Mouse (Mus musculus) hindbrain, embryonic 13.5 days (tissue): ENCODE data around the gene Doc2a. TPM values are rescaled to one million over a fixed set of nuclear protein-coding genes. Genes with fewer than 3 reads are reported as not detected.
"Not testable (repeated sequence)": the region's sequence is repeated elsewhere in the genome, so short reads cannot be mapped to it uniquely, and the experiment has no call there.

Experiments
- ATAC-seq: fragments of 200-750 bp; cut with Nextera tagmentation; 2 replicates; pipeline ENCODE4 v1.8.0; 2017; ENCODE audit warnings: moderate TSS enrichment; ENCODE audit not compliant: low FRiP score
- H3K27ac ChIP-seq: fragments of 300-500 bp; sonication (generic); 2 replicates; pipeline ENCODE4 v1.5.1; 2015; ENCODE audit warnings: inconsistent platforms, mild to moderate bottlenecking, moderate library complexity
- H3K27me3 ChIP-seq: fragments of 300-500 bp; sonication (generic); 2 replicates; pipeline ENCODE4 v1.6.1; 2015; ENCODE audit warnings: mild to moderate bottlenecking, inconsistent platforms
- H3K36me3 ChIP-seq: fragments of 300-500 bp; sonication (generic); 2 replicates; pipeline ENCODE4 v1.6.1; 2015; ENCODE audit warnings: mild to moderate bottlenecking, inconsistent platforms
- H3K4me1 ChIP-seq: fragments of 300-500 bp; sonication (generic); replicated peaks from 2 replicates; pipeline ENCODE4 v1.6.1; 2015; ENCODE audit warnings: inconsistent platforms
- H3K4me2 ChIP-seq: fragments of 300-500 bp; sonication (generic); 2 replicates; pipeline ENCODE4 v1.6.1; 2015; ENCODE audit warnings: inconsistent platforms, mild to moderate bottlenecking, moderate library complexity
- H3K4me3 ChIP-seq: fragments of 300-500 bp; sonication (generic); 2 replicates; pipeline ENCODE4 v1.5.1; 2015; ENCODE audit warnings: mild to moderate bottlenecking, inconsistent platforms
- H3K9ac ChIP-seq: fragments of 300-500 bp; sonication (generic); 2 replicates; pipeline ENCODE4 v1.6.1; 2015; ENCODE audit warnings: mild to moderate bottlenecking, inconsistent platforms
- H3K9me3 ChIP-seq: fragments of 300-500 bp; sonication (generic); 2 replicates; pipeline ENCODE4 v1.6.1; 2016; ENCODE audit warnings: inconsistent platforms
- WGBS: fragments of 180-500 bp; shearing (Covaris S2); methylation state at CpG from one replicate; pipeline ENCODE4 v1.1.7; 2015; 5-methylcytosine and 5-hydroxymethylcytosine counted together
- polyA plus RNA-seq: library from polyadenylated mRNA; unstranded; fragments of >200 nt; fragmentation: Nextera tagmentation; extraction: Ambion mirVana; gene quantifications from 2 replicates; pipeline ENCODE4 v1.2.1, GENCODE M21; 2015

Doc2a gene
- polyA plus RNA-seq, 1 experiment from 2014 or later, result 9.3 TPM

- no peaks in the 10 kb centered on the region for H3K9me3 ChIP-seq
- H3K27ac ChIP-seq, result peak overlapping the region; percentile 96
- H3K4me3 ChIP-seq, result peak overlapping the region; percentile 92
- H3K9ac ChIP-seq, result peak overlapping the region; percentile 96
- peaks cover 18% of the 10 kb centered on the region for H3K36me3 ChIP-seq
- peak overlapping the region; percentile 100 for H3K4me2 ChIP-seq
- H3K4me1 ChIP-seq, result peaks cover 40% of the 10 kb centered on the region
- H3K27me3 ChIP-seq, result no peaks in the 10 kb centered on the region
- 0% methylated on average over 15 of the region's 15 CpGs for WGBS
- ATAC-seq, result no peak
These were observed 36.5 kb downstream of the Doc2a start for GRCm38 (mm10) chr7:126883731-126884181.

GRCm38 (mm10) chr7:126884286-126885164, 37.3 kb downstream of the Doc2a start, which contains the start of gene Taok2:
Taok2 (minus strand) TSS chr7:126884703.
- no peaks in the 10 kb centered on the region for H3K9me3 ChIP-seq
- peak within 1 kb of the TSS; percentile 96 for H3K9ac ChIP-seq
- peak within 1 kb of the TSS; percentile 100 for H3K4me2 ChIP-seq
- peak within 1 kb of the TSS; percentile 92 for H3K4me3 ChIP-seq
- peaks cover 10% of the 10 kb centered on the region for H3K36me3 ChIP-seq
- WGBS, result under 1% methylated on average over 56 of the region's 56 CpGs
- ATAC-seq, result peak; percentile 98
- peaks cover 40% of the 10 kb centered on the region for H3K4me1 ChIP-seq
- H3K27ac ChIP-seq, result peak within 1 kb of the TSS; percentile 96
- no peaks in the 10 kb centered on the region for H3K27me3 ChIP-seq

- ATAC-seq, result no peak
These were observed 40.1 kb downstream of the Doc2a start for GRCm38 (mm10) chr7:126887281-126887680.

GRCm38 (mm10) chr7:126888852-126889251, 41.6 kb downstream of the Doc2a start:
- Histone ChIP-seq H3K4me1 (no peaks in the 10 kb centered on the region), H3K9ac (no peak overlapping the region), H3K27ac (no peak overlapping the region), H3K9me3 (no peaks in the 10 kb centered on the region), H3K36me3 (peaks cover 17% of the 10 kb centered on the region; the same call in 1 of the 2 replicates), H3K27me3 (no peaks in the 10 kb centered on the region), H3K4me2 (no peak overlapping the region), H3K4me3 (no peak overlapping the region)
- 49% methylated on average over 7 of the region's 7 CpGs for WGBS
- ATAC-seq, result no peak

More at GRCm38 (mm10) chr7:126887281-126887680, 40.1 kb downstream of the Doc2a start:
- Histone ChIP-seq H3K4me2 (no peak overlapping the region), H3K27me3 (no peaks in the 10 kb centered on the region), H3K9ac (no peak overlapping the region), H3K4me3 (no peak overlapping the region), H3K36me3 (peaks cover 17% of the 10 kb centered on the region; the same call in 1 of the 2 replicates), H3K4me1 (peaks cover 15% of the 10 kb centered on the region), H3K9me3 (no peaks in the 10 kb centered on the region), H3K27ac (no peak overlapping the region)
- 86% methylated on average over 5 of the region's 5 CpGs for WGBS

- 91% methylated on average over 5 of the region's 5 CpGs for WGBS
These were observed 49.7 kb downstream of the Doc2a start for GRCm38 (mm10) chr7:126896912-126897311.

GRCm38 (mm10) chr7:126897390-126898101, 50.3 kb downstream of the Doc2a start:
- Histone ChIP-seq H3K9me3 (no peaks in the 10 kb centered on the region), H3K36me3 (no peaks in the 10 kb centered on the region), H3K4me3 (peak overlapping the region; percentile 65), H3K4me1 (peaks cover 19% of the 10 kb centered on the region), H3K4me2 (peak overlapping the region; percentile 73), H3K27me3 (no peaks in the 10 kb centered on the region), H3K27ac (peak overlapping the region; percentile 94), H3K9ac (peak overlapping the region; percentile 87)
- 25% methylated on average over 16 of the region's 16 CpGs for WGBS
- peak; percentile 27 for ATAC-seq

More at GRCm38 (mm10) chr7:126896912-126897311, 49.7 kb downstream of the Doc2a start:
- Histone ChIP-seq H3K27ac (no peak overlapping the region), H3K9ac (peak overlapping the region; percentile 87; the same call in 1 of the 2 replicates), H3K27me3 (no peaks in the 10 kb centered on the region), H3K4me3 (no peak overlapping the region), H3K4me2 (peak overlapping the region; percentile 73; the same call in 1 of the 2 replicates), H3K4me1 (peaks cover 19% of the 10 kb centered on the region), H3K36me3 (no peaks in the 10 kb centered on the region; the same call in 1 of the 2 replicates), H3K9me3 (no peaks in the 10 kb centered on the region)
- ATAC-seq, result no peak

GRCm38 (mm10) chr7:126898102-126898990, 51.1 kb downstream of the Doc2a start:
- Histone ChIP-seq H3K36me3 (no peaks in the 10 kb centered on the region), H3K4me1 (peaks cover 19% of the 10 kb centered on the region), H3K9ac (peak overlapping the region; percentile 87), H3K4me2 (peak overlapping the region; percentile 73), H3K9me3 (no peaks in the 10 kb centered on the region), H3K27ac (peak overlapping the region; percentile 94), H3K27me3 (no peaks in the 10 kb centered on the region), H3K4me3 (peak overlapping the region; percentile 65)
- WGBS, result 13% methylated on average over 37 of the region's 37 CpGs
- peak; percentile 94 for ATAC-seq

- not testable (repeated sequence) for H3K4me3 ChIP-seq, H3K36me3 ChIP-seq, H3K4me2 ChIP-seq, H3K27ac ChIP-seq, H3K9me3 ChIP-seq, H3K9ac ChIP-seq, ATAC-seq, H3K27me3 ChIP-seq
- 94% methylated on average over 7 of the region's 9 CpGs for WGBS
- peaks cover 19% of the 10 kb centered on the region for H3K4me1 ChIP-seq
These were observed 52.6 kb downstream of the Doc2a start for GRCm38 (mm10) chr7:126899781-126900180.

Other genes with a start within 250 kb of the Doc2a start
- gene Nupr1, start 216.6 kb upstream of the Doc2a start, polyA plus RNA-seq, result 8.8 and 9.8 TPM in 2 replicates
- 53.4 and 56.5 TPM in 2 replicates for gene Sgf29, start 198.1 kb upstream of the Doc2a start, polyA plus RNA-seq
- gene Sult1a1, start 171.0 kb upstream of the Doc2a start, polyA plus RNA-seq, result 1.4 and 1.6 TPM in 2 replicates
- gene Bola2, start 152.0 kb upstream of the Doc2a start, polyA plus RNA-seq, result 149 and 154 TPM in 2 replicates
- gene Slx1b, start 151.6 kb upstream of the Doc2a start, polyA plus RNA-seq, result 20.9 and 22.2 TPM in 2 replicates
- 81.4 and 90.1 TPM in 2 replicates for gene Coro1a, start 139.6 kb upstream of the Doc2a start, polyA plus RNA-seq
- 94.2 and 95.8 TPM in 2 replicates for gene Mapk3, start 87.8 kb upstream of the Doc2a start, polyA plus RNA-seq
- gene Gdpd3, start 81.1 kb upstream of the Doc2a start, polyA plus RNA-seq, result 2.0 and 2.3 TPM in 2 replicates
- gene Ypel3, start 70.5 kb upstream of the Doc2a start, polyA plus RNA-seq, result 173 and 179 TPM in 2 replicates
- 0.32 and 0.84 TPM in 2 replicates for gene Tbx6, start 65.9 kb upstream of the Doc2a start, polyA plus RNA-seq
- gene Ppp4c, start 54.9 kb upstream of the Doc2a start, polyA plus RNA-seq, result 196 and 214 TPM in 2 replicates
- 52.1 and 55.6 TPM in 2 replicates for gene Fam57b, start 49.7 kb upstream of the Doc2a start, polyA plus RNA-seq
- gene 4930451I11Rik, start 15.8 kb upstream of the Doc2a start, polyA plus RNA-seq, result not detected in 2 replicates
- gene Hirip3, start 14.6 kb downstream of the Doc2a start, polyA plus RNA-seq, result 20.2 and 25.7 TPM in 2 replicates
- 81.8 and 89.4 TPM in 2 replicates for gene Ino80e, start 15.0 kb downstream of the Doc2a start, polyA plus RNA-seq
- gene Taok2, start 37.3 kb downstream of the Doc2a start, polyA plus RNA-seq, result 57.2 and 57.4 TPM in 2 replicates
- 26.3 and 28.4 TPM in 2 replicates for gene Tmem219, start 75.5 kb downstream of the Doc2a start, polyA plus RNA-seq
- gene Kctd13, start 81.5 kb downstream of the Doc2a start, polyA plus RNA-seq, result 98.7 and 101 TPM in 2 replicates
- 6.1 and 6.4 TPM in 2 replicates for gene Asphd1, start 102.2 kb downstream of the Doc2a start, polyA plus RNA-seq
- 32.7 and 36.7 TPM in 2 replicates for gene Sez6l2, start 103.1 kb downstream of the Doc2a start, polyA plus RNA-seq
- 109 and 112 TPM in 2 replicates for gene Cdipt, start 128.5 kb downstream of the Doc2a start, polyA plus RNA-seq
- 1.2 and 1.4 TPM in 2 replicates for gene Cdiptos, start 128.7 kb downstream of the Doc2a start, polyA plus RNA-seq
- 4.5 and 5.2 TPM in 2 replicates for gene Mvp, start 167.2 kb downstream of the Doc2a start, polyA plus RNA-seq
- gene Pagr1b, start 169.1 kb downstream of the Doc2a start, polyA plus RNA-seq, result 0.45 and 1.1 TPM in 2 replicates
- gene Pagr1a, start 169.9 kb downstream of the Doc2a start, polyA plus RNA-seq, result 41.8 and 53.4 TPM in 2 replicates
- 66.8 and 73.4 TPM in 2 replicates for gene Gm42742, start 173.7 kb downstream of the Doc2a start, polyA plus RNA-seq
- gene Prrt2, start 173.8 kb downstream of the Doc2a start, polyA plus RNA-seq, result 18.3 and 19.2 TPM in 2 replicates
- gene Maz, start 179.6 kb downstream of the Doc2a start, polyA plus RNA-seq, result 59.8 and 60.8 TPM in 2 replicates
- gene Kif22, start 195.1 kb downstream of the Doc2a start, polyA plus RNA-seq, result 30.2 and 32.6 TPM in 2 replicates
- not detected in 2 replicates for gene Zg16, start 239.9 kb downstream of the Doc2a start, polyA plus RNA-seq
- gene AI467606, start 243.9 kb downstream of the Doc2a start, polyA plus RNA-seq, result 1.5 and 2.1 TPM in 2 replicates